Mouse (Mus musculus) brain, embryonic 14.5 days (tissue): Measurements from ENCODE around the gene Fut8. TPM values are rescaled to one million over a fixed set of nuclear protein-coding genes. Genes with fewer than 3 reads are reported as not detected.
A peak's percentile ranks its signal among the peaks of the same experiment; 100 is the strongest.

ENCODE experiments used
- DNase-seq: peaks from one replicate; pipeline ENCODE4 v3.0.0-alpha.2; 2011; ENCODE audit warnings: low read depth
- CTCF ChIP-seq: fragments of 200-500 bp; IDR thresholded peaks from 2 replicates; pipeline ENCODE4 v1.5.1; 2012; ENCODE audit warnings: inconsistent platforms, mild to moderate bottlenecking, moderate library complexity, borderline replicate concordance; ENCODE audit not compliant: insufficient read depth, insufficient read length; ENCODE audit errors: extremely low read depth
- POLR2A ChIP-seq: fragments of 200-500 bp; IDR thresholded peaks from 2 replicates; pipeline ENCODE4 v1.6.1; 2012; ENCODE audit warnings: mild to moderate bottlenecking, inconsistent platforms, borderline replicate concordance; ENCODE audit not compliant: poor library complexity, insufficient read depth, insufficient read length, severe bottlenecking; ENCODE audit errors: extremely low read depth
- polyA plus RNA-seq: library from polyadenylated mRNA; depleted of rRNA; stranded (reverse); fragments of >200 nt; gene quantifications from 2 replicates; pipeline ENCODE4 v1.2.3, GENCODE M21; 2012

Fut8 gene
- polyA plus RNA-seq, 1 experiment = 29.2 TPM

DNA sequence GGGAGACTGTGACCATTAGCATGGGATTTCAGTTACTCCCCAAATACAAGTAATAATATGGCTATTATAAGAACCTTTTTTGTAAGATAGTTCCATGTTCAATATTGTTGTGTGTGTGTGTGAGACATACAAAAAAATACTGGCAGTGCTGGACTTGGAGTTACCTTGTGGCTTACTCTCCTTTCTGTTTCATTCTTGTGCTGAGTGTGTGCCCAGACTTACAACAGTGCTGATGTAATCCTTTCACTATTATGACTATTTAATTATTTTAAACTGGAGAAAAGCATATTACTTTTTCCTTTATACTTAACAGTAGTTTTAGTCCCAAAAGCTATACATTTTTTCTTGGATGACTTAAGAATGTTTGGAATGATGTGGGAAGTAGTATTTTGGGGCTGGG is 75.6 kb downstream of the Fut8 start:
- DNase-seq = no peak
- TF ChIP-seq POLR2A (no peak), CTCF (no peak)

DNA sequence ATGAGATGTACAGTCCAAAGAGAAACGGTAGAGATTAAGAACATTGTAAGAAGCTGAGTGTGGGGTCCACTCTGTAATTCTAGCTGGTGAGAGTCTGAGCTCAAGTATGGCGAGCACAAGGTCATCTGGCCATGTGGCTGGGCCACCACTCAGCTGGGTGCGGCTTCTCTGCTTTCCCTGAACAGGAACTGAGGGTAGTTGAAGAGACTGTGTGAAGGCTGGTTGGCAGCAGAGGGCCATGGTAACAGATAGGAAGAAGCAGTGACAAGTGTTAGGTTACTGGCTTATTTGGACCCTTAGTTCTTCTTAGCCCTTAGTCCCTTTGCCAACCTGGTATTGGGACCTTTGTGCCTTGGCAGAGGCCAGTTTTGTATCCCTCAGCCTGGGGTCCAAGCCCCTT is 86.2 kb downstream of the Fut8 start:
- no peak for DNase-seq
- TF ChIP-seq POLR2A (no peak), CTCF (no peak)

DNA sequence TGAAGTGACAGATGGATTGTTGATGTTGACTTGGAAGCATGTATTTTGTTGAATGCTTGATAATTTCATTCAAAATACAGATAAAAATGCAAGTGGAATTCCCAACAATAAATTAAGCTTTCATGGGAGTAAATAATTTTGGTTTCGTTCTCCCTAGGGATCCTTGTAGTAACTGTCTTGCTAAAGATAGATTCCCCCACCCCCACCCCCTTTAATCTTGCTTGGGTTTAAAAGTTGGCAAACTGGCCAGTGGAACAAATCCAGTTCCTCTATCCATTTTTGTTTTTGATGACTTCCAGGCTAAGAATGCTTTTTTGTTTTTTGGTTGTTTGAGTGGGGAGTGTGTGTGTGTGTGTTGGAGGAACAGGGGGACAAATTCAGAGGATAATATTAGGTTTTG is 108.6 kb downstream of the Fut8 start:
- TF ChIP-seq CTCF = no peak
- no peak for TF ChIP-seq POLR2A

GRCm38 (mm10) chr12:77349543-77349942 is 111.6 kb downstream of the Fut8 start:
- no peak for TF ChIP-seq CTCF
- TF ChIP-seq POLR2A = no peak
- no peak for DNase-seq

More for the DNA sequence above, 108.6 kb downstream of the Fut8 start:
- no peak for DNase-seq

GRCm38 (mm10) chr12:77415720-77416119 is 177.8 kb downstream of the Fut8 start:
- no peak for TF ChIP-seq POLR2A
- TF ChIP-seq CTCF = no peak
- no peak for DNase-seq

- DNase-seq = no peak
Observed at GRCm38 (mm10) chr12:77421667-77422393, 183.9 kb downstream of the Fut8 start.

GRCm38 (mm10) chr12:77426093-77426492 is 188.2 kb downstream of the Fut8 start:
- peak; percentile 56 for DNase-seq
- no peak for TF ChIP-seq POLR2A
- TF ChIP-seq CTCF = no peak

More at GRCm38 (mm10) chr12:77421667-77422393, 183.9 kb downstream of the Fut8 start:
- TF ChIP-seq POLR2A (no peak), CTCF (no peak)

DNA sequence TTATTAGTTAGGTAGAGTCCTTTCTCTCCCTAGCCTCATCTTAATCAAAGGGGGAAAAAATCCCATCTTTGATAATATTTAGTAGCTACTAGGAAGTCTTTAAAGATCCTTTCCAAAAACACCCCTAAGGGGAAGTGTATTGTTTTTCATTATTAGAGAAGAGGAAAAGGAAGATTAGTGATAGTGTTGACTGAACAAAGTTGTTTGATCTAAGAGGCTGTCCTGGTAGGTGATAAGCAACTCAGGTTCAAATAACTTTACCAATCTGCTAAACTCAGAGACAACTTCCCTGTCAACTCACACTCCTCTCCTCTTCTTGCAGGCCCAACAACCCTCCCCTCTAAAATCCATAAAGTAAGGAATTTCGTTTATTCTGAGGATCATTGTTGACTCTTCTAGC is 190.2 kb downstream of the Fut8 start:
- no peak for TF ChIP-seq CTCF
- TF ChIP-seq POLR2A = no peak

DNA sequence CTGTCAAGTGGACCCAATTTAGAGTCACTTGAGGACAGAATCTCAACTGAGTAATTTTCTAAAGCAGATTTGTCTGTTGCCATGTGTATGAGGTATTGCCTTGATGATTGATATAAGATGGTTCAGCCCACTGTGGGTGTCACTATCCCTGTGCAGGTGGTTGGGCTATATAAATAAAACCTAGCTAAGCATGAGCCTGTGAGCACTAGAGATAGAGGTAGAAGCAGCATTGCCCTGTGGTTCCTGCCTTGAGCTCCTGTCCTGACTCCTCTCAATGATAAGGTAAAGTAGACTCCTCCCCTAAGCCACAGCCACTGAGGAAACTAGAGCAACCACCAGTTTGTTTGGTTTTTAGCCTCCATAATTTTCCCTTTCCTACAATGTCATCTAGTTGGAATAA is 191.5 kb downstream of the Fut8 start:
- TF ChIP-seq CTCF = no peak
- no peak for TF ChIP-seq POLR2A
- no peak for DNase-seq

More for the DNA sequence above, 190.2 kb downstream of the Fut8 start:
- no peak for DNase-seq

- TF ChIP-seq POLR2A = no peak
- TF ChIP-seq CTCF = no peak
- DNase-seq = no peak
Observed at GRCm38 (mm10) chr12:77436733-77437132, 198.8 kb downstream of the Fut8 start.

DNA sequence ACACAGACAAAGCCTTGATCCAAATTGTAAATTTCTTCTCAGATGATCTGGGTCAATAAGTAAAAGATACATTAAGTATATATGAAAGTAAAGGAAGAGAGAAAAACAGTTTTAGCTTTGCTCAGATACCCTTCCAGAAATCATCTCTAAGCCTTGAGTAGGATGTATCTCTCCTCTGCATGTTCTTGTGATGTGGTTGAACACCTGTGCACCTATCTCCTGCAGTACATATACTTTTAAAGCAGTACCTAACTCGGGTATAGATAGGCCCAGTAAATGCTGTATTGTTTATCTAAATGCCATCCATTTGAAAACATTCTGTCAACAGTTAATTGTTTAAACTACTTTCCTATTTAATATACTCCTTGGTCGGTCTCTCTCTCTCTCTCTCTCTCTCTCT is 212.9 kb downstream of the Fut8 start:
- DNase-seq = no peak
- no peak for TF ChIP-seq CTCF
- no peak for TF ChIP-seq POLR2A

GRCm38 (mm10) chr12:77466178-77466577 is 228.3 kb downstream of the Fut8 start:
- TF ChIP-seq POLR2A (no peak), CTCF (no peak)
- DNase-seq = no peak

GRCm38 (mm10) chr12:77479931-77480330 is 242.0 kb downstream of the Fut8 start:
- no peak for DNase-seq

More at GRCm38 (mm10) chr12:77479931-77480330, 242.0 kb downstream of the Fut8 start:
- TF ChIP-seq POLR2A (no peak), CTCF (no peak)
